Mouse (Mus musculus): ENCODE data around the gene Cnksr3. TPM values are rescaled to one million over a fixed set of nuclear protein-coding genes. Genes with fewer than 3 reads are reported as not detected.

Gene Cnksr3
- total RNA-seq, 2 experiments from 2014 or later: 4.6 to 4.7 TPM

- intact Hi-C loops (cut with DNase I): no loop called here
- no peak for DNase-seq
Observed at GRCm38 (mm10) chr10:7198201-7198600, 13.8 kb downstream of the Cnksr3 start.

GRCm38 (mm10) chr10:7197733-7198132 is 14.3 kb downstream of the Cnksr3 start:
- intact Hi-C loops (cut with DNase I): no loop called here
- DNase-seq: no peak

DNA sequence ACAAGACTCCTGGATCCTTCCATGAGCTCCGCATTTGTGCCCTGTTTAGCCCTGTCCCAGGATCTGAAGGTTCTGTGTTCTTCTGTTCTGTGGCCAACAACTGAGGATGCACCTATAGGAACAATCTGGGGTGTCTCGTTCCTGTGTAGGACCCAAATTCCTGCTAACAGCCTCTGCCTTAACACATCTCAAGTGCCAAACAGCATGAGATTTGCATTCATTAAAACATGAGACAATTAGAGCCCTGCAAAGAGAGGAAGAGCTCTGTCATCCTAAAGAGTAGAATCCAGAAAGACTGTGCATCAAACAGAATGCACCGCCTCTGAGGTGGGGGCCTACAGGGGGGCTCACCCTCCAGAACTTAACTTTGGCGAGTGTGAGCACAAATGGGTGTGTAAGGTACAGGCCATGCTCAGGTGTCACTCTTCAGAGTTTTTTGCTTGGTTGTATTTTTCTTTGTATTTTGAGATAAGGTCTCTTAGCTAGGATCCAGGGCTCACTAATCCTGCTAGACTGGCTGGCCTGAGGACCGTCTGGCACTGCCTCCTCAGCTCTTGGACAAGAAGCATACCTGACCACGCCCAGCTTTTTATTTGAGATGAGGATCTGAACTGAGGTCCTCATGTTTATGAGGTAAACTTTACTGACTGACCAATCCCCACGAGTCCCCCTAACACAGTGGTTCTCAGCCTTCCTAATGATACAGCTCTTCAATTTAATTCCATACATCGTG is 15.2 kb downstream of the Cnksr3 start:
- no peak for DNase-seq
- intact Hi-C loops (cut with DNase I): no loop called here

DNA sequence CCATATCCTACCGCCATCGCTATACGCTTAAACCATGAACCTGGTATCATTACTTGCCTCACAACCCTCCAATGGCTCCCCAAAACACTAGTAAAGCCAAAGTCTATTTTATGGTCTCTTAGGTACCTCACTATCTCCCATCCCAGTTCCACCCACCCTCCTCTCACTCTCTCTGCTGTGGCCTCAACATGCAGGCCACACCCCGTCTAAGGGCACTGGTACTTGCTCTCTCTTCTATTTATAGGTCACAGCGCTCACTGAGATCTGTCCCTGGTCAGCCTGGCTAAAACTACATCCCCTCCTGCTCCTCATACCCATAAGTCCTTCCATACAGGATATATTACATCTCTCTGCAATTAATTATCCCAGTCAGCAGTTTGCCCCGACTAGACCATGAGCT is 16.1 kb downstream of the Cnksr3 start:
- intact Hi-C loops (cut with DNase I): no loop called here
- DNase-seq: no peak

GRCm38 (mm10) chr10:7191721-7192413 is 20.2 kb downstream of the Cnksr3 start:
- intact Hi-C loops (cut with DNase I): loop anchor here (5.0 kb wide), 1 partner anchor 60 kb away; no protein-coding TSS in a partner anchor
- DNase-seq: no peak

GRCm38 (mm10) chr10:7189194-7189593 is 22.8 kb downstream of the Cnksr3 start:
- intact Hi-C loops (cut with DNase I): no loop called here
- no peak for DNase-seq

DNA sequence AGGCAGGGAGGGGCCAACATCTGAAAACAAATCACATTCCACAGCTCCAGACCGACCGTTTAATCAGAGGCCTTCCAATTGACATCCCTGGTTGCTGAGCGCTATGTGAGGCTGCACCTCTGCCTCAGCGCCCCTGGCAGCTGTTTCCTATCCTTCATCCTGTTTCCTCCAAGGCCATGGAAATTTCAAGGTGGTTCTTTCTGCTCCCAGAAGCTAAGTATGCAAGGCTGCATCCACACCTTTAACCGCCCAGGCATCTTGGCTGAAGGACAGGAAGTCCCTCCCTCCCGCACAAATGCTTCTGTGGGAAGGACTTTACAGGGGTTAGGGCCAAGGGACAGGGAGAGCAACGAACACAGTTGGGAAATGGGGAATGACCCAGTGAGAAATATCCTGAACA is 24.2 kb downstream of the Cnksr3 start:
- intact Hi-C loops (cut with DNase I): no loop called here
- DNase-seq: no peak

- intact Hi-C loops (cut with DNase I): no loop called here
- DNase-seq: no peak
Observed at GRCm38 (mm10) chr10:7186992-7187391, 25.0 kb downstream of the Cnksr3 start.

- intact Hi-C loops (cut with DNase I): no loop called here
- DNase-seq: no peak
Observed at GRCm38 (mm10) chr10:7186018-7186417, 26.0 kb downstream of the Cnksr3 start.

DNA sequence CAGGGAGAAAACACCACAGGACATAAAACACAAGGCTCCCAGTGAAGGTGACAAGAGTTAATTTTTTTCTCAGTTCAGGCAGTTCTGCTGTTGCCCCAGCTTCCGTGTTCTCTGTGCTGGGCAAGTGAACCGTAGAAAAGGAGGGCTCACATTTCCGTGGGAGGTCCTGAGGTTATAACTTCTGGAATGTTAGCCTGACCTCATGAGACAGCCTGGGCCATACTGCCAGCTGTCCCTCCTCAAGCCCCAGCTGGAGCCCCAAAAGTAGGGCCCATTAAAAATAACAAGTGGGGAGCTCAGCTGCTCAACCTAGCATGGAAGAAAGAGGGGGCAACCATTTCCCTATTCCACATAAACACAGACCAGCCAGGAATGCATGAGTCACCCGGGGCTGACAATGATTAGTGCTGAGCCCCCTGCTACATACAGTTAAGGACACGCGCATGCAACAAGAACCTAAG is 28.8 kb downstream of the Cnksr3 start:
- intact Hi-C loops (cut with DNase I): no loop called here
- DNase-seq: no peak

DNA sequence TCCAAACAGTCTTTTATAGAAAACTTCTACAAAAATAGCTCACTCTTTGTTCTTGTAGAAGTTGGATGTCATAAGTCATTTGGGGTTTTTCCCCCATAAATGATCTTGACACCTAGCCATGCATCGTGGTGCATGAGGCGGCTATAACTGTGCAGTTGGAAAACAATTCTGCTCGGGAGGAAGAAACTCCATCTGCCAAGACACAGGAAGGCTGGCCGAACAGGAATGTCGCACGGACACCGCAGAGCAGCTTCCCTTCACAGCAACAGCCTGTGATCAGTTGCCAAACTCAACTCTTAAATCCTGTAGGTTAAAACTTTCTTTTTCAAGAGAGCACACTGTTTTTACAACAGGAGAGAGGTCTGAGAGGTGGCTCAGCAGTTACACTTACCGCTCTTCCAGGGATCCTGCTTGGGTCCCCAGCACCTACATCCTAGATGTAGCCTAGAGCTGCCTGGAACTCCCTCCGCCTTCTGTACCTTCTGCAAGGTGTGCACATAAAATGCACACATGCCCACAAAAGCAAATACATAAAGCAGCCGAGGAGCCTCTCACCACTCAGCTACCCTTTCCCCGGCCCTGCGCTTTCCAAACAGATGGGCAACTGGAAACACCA is 29.4 kb downstream of the Cnksr3 start:
- intact Hi-C loops (cut with DNase I): no loop called here
- no peak for DNase-seq

GRCm38 (mm10) chr10:7180296-7180695 is 31.7 kb downstream of the Cnksr3 start:
- no peak for DNase-seq
- intact Hi-C loops (cut with DNase I): no loop called here

- DNase-seq: no peak
- intact Hi-C loops (cut with DNase I): no loop called here
Observed at GRCm38 (mm10) chr10:7178571-7178970, 33.5 kb downstream of the Cnksr3 start.

GRCm38 (mm10) chr10:7176205-7176910 is 35.7 kb downstream of the Cnksr3 start:
- DNase-seq: no peak
- intact Hi-C loops (cut with DNase I): no loop called here

DNA sequence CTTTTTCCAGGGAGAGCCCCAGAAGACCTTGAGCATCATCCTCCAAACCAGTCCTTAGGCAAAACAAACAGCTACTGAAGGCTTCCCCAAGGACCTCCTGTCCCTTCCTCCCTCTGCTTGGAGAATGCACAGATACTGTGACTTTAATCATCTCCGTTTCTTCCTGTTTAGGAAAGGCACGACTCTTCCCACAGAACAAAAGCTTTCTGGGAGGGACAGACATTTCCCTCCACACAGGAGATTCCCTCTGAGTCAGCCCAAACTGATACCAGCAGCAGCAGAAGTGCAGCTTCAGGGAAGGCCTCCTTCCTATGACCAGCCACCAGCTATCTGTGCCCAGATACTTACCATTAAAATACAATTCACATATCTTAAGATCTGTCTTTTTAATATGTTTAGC is 37.6 kb downstream of the Cnksr3 start:
- DNase-seq: no peak
- intact Hi-C loops (cut with DNase I): no loop called here

GRCm38 (mm10) chr10:7173098-7173497 is 38.9 kb downstream of the Cnksr3 start:
- intact Hi-C loops (cut with DNase I): no loop called here
- DNase-seq: no peak

DNA sequence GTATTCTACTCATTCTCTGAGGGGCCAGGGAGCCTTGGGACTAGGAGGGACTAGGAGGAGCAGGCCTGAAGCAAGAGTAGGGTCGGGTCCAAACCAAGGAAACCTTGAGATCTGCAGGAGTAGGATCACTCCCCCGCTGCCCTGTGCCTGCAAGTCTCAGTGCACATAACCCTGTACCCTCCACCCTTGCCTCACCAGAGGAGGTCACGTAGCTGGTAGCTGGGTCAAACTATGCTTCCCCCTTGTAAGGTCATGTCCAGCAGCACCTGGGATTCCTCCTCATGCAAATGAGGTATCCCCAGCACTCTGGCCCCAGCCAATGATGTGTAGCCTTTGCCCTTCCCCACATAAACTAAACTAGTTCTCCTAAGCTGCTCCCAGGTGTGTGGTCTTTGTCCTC is 41.6 kb downstream of the Cnksr3 start:
- DNase-seq: no peak
- intact Hi-C loops (cut with DNase I): no loop called here

GRCm38 (mm10) chr10:7163031-7163430 is 49.0 kb downstream of the Cnksr3 start:
- intact Hi-C loops (cut with DNase I): no loop called here
- DNase-seq: no peak

DNA sequence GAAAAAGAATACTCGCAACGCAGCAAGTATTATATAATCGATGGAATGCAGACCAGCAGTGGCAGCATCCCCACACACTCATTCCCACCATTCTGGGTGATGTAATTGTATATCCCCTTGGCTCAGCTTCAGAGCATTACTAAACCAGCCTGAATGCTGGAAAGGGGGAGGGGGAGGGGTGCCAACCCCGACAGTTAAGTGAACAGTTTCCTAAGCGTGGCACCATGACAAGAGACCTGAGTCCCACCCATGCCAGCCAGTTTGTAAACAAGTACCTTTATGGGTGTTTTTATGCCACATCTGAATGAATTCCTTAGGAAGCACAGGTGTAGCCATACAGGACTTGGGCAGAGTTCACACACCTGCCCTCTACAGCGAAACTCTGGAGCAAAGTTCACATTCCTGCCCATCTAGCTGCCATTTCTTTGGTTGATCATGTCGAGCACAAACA is 53.0 kb downstream of the Cnksr3 start:
- no peak for DNase-seq
- intact Hi-C loops (cut with DNase I): no loop called here

DNA sequence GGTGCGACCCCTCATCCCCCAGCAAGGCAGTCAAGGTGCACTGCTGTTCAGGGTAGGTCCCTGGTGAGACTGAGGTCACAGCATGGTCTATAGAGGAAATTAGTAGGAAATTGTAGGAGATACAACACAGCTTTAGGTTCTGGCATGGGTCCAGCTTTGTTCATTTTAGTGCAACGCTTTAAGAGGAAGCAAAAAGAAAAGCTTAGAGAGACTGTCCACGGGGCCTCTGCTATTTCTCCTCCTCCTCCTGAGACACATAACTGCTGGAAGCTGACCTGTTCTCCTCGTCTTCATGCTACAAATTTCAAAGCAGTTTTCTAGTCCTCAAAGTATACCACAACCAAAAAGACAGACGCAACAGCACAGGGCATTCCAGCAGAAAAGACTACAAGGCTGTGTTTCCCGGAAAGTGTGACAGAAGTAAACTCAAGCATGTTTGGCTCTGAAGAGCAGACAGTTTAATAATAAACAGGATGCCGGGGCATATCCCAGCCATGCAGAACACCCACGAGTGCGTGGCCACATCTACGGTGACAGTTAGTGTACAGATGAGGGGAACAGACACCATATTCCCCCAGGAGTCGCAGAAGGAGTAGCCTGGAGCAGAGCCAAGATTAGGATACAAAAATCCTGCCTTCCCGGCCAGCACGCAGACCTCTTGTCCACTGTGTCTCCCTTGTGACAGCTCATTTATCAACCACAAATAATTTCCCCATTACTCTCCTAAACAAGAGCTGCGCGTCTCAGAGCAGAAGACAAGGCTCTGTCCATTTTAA is 53.6 kb downstream of the Cnksr3 start:
- intact Hi-C loops (cut with DNase I): no loop called here
- DNase-seq: no peak
